Mouse (Mus musculus) thymus, postnatal 10 days (tissue): ENCODE measurements around the gene Kif6.

Experiments used
- DNase-seq, 2 experiments: peaks; one replicate each; pipeline ENCODE4 v3.0.0; 2021; ENCODE audit warnings: low spot score in 2 of 2

Kif6 gene

GRCm38 (mm10) chr17:49614577-49615235, at the start of gene Kif6:
Kif6 (plus strand) TSS chr17:49615136.
- DNase-seq, result peak; percentile 5 to 11

DNA sequence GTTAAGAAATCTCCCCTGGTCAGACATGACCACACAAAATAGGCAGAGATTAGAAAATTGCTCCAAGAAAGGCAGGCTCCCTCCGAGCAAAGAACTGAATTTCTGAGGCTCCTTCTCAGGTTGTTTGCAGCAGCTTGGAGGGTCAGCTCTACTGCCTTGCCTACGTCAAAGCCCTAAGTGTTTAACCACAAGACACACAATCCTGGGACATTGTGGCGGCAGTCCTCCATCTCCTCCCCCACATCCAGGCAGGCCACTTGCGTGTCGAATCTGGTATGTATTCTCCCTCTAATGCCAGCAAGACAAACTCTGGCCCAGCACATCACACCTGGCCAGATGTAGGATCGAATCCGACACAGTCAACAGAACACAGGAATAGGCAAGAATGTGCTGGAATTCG, 46.2 kb upstream of the Kif6 start:
- DNase-seq, result no peak

- no peak for DNase-seq
These were observed 37.6 kb upstream of the Kif6 start for GRCm38 (mm10) chr17:49577321-49577720.

DNA sequence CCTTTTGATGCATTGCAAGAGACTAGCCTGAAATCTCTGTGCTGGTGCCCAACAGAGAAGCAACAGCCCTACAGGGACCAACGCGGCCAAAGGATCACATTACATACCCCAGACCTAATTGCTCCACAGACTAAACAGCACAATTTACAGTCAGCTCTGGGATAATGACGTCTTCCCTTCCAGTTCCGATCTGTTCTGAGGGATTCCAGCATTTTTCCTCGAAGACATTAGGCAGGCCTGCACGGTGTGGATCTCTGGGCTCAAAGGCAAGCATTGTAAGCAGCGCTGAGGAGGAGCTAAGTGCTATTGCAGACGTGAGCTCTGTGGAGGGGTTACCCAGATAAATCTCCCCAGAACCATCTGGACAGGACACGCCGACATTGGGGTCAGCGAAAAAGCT, 32.5 kb upstream of the Kif6 start:
- no peak for DNase-seq

GRCm38 (mm10) chr17:49590051-49590450, 24.9 kb upstream of the Kif6 start:
- no peak for DNase-seq

DNA sequence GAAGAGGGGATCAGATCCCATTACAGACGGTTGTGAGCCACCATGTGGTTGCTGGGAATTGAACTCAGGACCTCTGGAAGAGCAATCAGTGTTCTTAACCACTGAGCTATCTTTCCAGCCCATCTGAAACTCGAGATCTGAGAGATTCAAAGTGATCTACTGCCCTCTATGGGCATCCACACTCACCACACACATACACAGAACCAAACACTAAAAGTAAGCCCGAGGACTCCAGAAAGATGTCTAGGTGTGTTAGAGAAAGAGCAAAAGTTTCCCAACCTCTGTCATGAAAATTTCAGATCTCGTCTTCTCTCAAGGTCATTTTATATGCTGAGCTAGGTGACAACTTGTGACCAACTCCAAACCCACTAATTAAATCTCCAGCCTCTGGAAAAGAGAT, 9.5 kb upstream of the Kif6 start:
- DNase-seq, result no peak

- DNase-seq, result no peak
These were observed 7.4 kb upstream of the Kif6 start for GRCm38 (mm10) chr17:49607351-49608027.

- DNase-seq, result no peak
These were observed 4.6 kb upstream of the Kif6 start for GRCm38 (mm10) chr17:49610296-49610695.

- no peak for DNase-seq
These were observed 310 bp downstream of the Kif6 start for GRCm38 (mm10) chr17:49615241-49615651.

- no peak for DNase-seq
These were observed 9.6 kb downstream of the Kif6 start for GRCm38 (mm10) chr17:49624572-49624971.

GRCm38 (mm10) chr17:49627011-49627794, 12.3 kb downstream of the Kif6 start:
- no peak for DNase-seq

- no peak for DNase-seq
These were observed 13.9 kb downstream of the Kif6 start for GRCm38 (mm10) chr17:49628875-49629274.

DNA sequence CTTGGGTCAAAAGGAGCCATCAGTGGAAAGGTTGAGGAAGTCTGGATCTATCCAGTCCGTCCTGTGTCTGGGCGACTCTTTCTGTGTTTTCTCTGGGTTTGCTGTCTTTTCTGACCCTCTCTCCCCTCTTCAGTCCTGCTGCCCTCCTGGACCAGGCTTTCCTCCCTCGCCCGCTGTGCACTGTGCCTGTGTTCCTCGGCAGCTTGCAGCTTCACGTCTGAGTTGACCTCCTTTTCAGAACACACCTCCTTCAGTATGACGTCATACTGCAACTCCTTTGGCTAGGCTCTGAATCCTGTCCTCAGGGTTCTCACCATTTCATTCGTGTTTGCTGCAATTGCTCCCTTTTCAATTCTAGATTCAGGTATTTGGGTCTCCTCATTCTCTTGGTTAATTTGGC, 18.1 kb downstream of the Kif6 start:
- DNase-seq, result no peak

GRCm38 (mm10) chr17:49641903-49642302, 27.0 kb downstream of the Kif6 start:
- DNase-seq, result no peak

DNA sequence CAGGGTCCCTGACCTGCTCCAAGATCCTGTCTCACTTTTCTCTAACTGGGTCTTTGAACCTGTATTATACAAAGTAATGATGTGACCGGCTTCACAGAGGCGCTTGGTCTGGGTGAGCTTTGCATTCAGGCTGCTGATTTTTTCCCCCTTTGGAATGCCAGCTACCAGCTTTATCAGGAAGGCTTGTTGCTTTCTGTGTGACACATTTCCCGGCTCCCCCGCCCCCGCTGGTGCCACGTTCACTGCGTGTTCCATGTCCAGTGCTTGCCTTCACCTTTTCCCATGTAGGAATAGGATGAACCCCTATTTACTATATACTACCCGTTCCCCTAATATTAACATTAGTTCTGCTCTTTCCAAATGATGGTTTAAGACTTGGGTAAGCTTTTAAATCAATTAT, 27.4 kb downstream of the Kif6 start:
- no peak for DNase-seq

- DNase-seq, result no peak
These were observed 28.1 kb downstream of the Kif6 start for GRCm38 (mm10) chr17:49642889-49643490.

GRCm38 (mm10) chr17:49646267-49646666, 31.3 kb downstream of the Kif6 start:
- DNase-seq, result no peak

DNA sequence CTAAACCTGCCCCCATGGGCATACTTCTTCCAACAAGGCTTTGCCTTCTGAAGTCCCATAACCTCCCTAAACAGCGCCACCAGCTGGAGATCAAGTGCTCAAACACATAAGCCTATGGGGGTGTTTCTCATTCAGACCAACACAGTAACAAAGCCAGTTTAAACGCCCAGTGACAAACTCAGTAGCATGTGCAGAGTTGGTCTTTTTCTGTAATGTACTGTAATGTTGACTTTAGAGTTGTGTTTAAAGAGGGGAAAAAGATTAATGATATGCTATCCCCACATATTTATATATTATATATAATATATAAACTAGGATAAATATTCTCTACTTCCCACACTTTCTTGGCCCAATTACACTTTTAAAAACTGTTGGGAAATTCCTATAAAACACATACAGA, 34.0 kb downstream of the Kif6 start:
- no peak for DNase-seq

DNA sequence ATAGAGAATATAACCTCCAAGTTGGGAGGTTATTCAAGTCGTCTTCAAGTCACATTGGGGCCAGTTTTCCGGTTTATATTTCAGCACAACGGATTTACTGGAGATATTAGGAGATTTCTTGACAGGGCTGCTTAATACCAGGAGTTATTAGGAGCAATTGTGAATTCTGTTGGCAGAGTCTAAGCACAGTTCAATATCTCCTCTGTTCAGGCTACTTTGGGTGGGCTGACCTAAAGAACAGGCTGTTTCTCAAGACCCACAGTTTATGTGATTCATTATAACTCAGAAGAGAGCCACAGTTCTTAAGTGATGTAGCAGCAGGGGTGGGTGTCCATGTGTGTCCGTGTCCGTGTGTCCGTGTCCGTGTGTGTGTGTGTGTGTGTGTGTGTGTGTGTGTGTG, 34.5 kb downstream of the Kif6 start:
- DNase-seq, result no peak

DNA sequence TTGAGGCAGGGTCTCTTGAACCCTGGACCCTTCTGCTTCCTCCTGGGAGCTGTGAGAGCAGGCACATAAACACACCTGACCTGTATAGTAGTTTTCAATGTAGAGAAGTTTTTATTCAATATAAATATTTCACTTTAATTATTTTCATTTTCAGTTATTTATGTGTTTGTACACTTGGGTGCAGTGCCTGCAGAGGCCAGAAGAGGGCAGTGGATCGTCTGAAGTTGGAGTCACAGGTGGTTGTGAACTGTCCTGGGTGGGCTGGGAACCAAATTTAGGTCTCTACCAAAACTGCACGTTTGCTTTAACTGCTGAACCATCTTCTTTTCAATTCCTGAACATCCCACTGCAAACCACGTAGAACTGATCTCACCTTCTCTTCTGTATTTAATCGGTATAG, 35.4 kb downstream of the Kif6 start:
- DNase-seq, result no peak

- no peak for DNase-seq
These were observed 37.4 kb downstream of the Kif6 start for GRCm38 (mm10) chr17:49652357-49652756.

DNA sequence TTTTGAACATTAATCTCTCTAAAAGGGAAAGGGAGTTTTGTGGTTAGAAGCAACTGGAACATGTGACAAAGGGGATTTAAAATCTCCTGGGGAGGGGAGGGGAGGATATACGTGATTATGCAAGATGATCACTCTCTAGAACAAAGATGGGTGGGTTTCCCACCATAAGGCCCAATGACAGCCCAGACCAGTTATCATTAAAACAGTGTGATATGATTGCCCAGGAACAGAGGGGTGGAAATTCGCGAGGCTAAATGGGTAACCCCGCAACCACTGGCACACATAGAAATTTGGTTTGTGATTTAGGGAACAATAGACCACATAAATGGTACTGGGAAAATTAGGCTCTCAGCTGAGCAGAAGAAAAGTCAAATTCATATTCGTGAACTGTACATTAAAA, 37.9 kb downstream of the Kif6 start:
- no peak for DNase-seq
